Mouse (Mus musculus) liver, adult (tissue): ENCODE measurements around the gene Hist2h3c1.
"Not testable (repeated sequence)": the region's sequence is repeated elsewhere in the genome, so short reads cannot be mapped to it uniquely, and the experiment has no call there.

Experiments
- GATA4 ChIP-seq: IDR thresholded peaks from 2 replicates; pipeline ENCODE4 v1.6.1; 2014; ENCODE audit warnings: mild to moderate bottlenecking, low read length; ENCODE audit not compliant: insufficient replicate concordance

Hist2h3c1 gene

DNA sequence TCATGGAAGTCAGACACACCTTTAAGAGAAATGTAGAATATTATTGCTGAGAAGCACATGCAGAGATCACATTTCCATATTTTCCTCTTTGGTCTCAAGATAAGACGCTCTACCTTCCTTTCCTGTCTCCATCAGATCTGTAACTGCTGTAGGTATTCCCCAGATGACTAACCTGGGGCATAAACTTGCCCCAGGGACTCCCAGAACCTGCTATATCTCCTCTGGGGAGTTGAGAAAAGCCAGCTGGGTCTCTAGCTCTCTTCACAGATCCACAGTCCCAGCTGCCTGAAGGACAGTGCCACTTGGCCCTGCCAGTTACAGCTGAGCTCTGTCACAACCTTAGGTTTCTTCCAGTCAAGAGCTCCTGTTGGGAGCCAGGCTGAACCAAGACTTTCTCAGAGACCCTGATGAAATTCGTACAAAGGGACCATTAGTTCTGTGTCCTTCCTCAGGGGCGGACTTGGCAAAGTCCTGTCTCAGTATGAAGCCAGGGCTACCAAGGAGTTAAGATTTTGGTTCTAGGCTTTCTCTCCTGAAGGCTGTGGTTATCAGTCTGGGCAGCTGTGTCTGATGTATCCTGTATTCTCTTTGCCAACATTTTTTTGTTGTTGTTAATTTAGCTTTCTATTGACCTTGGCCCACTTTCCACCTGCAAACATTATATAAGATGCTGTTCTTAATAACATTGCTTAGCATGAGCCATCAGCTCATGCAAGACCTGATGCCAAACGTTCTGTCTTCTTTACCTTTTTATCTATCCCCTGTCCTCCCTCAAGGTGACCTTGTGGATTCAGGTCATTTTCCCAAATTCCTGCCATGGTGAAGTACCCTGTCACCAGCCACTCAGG, 15.4 kb upstream of the Hist2h3c1 start:
- no peak for TF ChIP-seq GATA4

DNA sequence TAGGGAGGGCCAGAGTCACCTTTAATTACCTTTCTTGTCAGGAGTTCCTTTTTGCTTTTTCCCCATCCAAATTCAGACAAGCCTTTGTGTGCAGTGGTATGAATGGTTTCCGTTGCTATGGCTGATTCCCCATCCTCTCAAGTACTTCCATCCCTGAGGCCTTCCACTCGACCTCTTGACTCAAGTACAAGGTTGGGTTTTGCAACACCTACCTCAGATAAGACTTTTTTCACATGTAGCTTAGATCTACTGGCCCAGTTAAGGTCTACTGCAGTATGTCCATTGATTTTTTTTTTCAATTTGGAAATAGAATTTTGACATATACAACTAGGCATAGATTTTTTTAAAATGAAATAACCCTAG, 14.7 kb upstream of the Hist2h3c1 start:
- TF ChIP-seq GATA4: no peak

- no peak for TF ChIP-seq GATA4
These were observed 11.6 kb upstream of the Hist2h3c1 start for GRCm38 (mm10) chr3:96234914-96235313.

DNA sequence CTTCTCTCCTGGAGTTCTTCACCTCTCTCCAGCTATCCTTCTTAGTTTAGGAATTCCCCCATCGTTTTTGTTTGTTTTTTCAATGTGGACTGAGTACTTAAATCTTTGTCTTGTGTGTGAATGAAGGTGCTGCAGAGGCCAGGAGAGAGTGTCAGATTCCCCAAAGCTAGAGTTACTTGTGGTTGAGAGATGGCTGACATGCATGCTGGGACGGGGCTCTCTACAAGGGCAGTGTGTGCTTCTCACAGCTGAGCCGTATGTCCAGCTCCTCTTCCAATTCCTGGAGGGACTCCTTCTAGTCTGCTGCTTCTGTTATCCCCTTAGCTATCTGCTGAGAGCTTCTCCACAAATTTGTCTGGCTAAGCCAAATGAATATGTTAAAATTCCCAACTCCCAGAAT, 10.6 kb upstream of the Hist2h3c1 start:
- TF ChIP-seq GATA4: no peak

GRCm38 (mm10) chr3:96236834-96237334, 9.6 kb upstream of the Hist2h3c1 start:
- TF ChIP-seq GATA4: no peak

DNA sequence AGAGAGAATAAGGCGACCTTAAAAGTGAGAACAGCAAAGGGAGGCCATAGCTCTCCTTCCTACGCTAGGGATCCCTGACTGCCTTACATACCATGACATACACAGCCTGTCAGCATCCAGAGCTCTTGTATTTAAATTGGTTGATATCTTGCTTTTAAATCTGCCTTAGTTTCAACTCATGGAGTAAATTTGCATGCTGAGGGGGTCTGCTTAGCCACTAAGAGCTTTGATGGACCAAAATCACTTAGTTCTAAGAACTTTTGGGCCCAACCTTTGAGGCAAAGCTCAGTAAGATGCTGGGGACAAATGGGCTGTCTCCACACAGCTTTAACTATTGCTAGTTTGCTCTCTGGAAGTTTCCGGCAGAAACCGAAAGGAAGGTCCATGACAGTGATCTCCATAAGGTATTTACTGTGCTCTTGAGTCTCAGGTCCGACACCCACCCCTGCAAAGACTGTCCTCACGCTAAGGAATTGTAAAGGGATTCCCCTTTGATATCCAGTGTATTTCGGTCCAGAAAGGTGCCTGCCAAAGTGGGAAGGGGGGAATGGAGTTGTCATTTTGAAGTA, 9.1 kb upstream of the Hist2h3c1 start:
- TF ChIP-seq GATA4: no peak

DNA sequence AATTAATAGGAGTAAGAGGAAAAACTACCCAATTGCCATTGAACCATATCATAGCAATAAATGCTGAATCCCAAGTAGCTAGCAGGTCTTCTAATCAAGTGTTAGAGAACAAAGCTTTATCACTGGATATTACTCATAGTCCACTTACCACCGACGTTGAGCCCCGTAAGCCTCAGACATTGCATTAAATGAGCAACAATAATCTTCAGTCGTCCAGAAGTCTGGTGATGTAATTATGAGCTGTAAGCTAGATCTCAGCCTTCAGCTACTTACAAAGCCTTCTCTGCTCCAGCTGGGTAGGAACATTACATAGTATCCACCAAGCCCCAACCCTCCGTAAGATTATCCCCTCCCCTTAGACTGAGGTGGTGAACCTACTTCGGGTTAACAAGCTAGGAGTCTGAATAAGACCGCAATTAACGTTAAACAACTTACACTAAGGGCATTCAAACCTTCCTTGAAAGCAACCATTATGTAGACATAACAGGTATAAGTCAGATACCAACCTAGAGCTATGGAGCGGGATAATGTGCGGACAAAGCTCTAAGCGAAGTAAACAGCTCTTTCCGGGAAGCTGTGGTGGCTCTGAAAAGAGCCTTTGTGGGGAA, 8.5 kb upstream of the Hist2h3c1 start:
- TF ChIP-seq GATA4: no peak

GRCm38 (mm10) chr3:96238954-96239793, 7.3 kb upstream of the Hist2h3c1 start, which contains the start of gene Hist2h3c2:
Gene Hist2h3c2 (minus strand): TSS chr3:96239127.
- not testable (repeated sequence) for TF ChIP-seq GATA4

DNA sequence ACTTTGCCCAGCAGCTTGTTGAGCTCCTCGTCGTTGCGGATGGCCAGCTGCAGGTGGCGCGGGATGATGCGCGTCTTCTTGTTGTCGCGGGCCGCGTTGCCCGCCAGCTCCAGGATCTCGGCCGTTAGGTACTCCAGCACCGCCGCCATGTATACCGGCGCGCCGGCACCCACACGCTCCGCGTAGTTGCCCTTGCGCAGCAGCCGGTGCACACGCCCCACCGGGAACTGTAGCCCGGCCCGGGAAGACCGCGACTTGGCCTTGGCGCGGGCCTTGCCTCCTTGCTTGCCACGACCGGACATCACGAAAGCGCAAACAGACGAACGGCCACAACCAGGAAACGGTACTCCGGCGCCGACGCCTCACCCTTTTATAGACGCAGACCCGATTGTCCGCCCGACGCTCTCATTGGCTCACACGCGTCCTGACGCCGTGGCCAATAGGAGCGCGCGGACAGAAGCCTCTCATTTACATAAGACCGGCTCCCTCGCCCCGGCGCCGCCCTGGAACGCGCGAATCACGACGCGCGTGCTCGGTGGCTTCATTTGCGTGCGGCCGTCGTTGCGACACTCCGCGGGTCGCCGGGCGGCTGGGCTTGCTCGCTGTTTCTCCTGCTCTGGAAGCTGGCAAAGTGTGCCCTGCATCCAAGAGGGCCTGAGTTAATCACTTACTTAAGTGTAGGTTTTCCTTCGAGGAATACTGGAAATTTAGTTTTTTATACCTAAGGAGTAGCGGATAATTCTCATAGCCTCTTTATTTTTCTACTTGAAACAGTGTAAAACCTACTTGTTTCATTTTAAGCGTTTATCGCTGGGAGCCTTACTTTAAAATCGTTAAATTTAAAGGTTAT, 6.3 kb upstream of the Hist2h3c1 start, which contains the start of gene Hist2h2aa2:
Hist2h2aa2 (minus strand) TSS at position 328 of the 850 bp plus-strand sequence.
- TF ChIP-seq GATA4: not testable (repeated sequence)

GRCm38 (mm10) chr3:96240799-96241197, 5.7 kb upstream of the Hist2h3c1 start:
- no peak for TF ChIP-seq GATA4

- no peak for TF ChIP-seq GATA4
These were observed 2.4 kb upstream of the Hist2h3c1 start for GRCm38 (mm10) chr3:96243921-96244572.

GRCm38 (mm10) chr3:96245003-96245886, 1.2 kb upstream of the Hist2h3c1 start, which contains the start of gene Hist2h2aa1:
Gene Hist2h2aa1 (plus strand): TSS chr3:96245497.
- TF ChIP-seq GATA4: not testable (repeated sequence)

- no peak for TF ChIP-seq GATA4
These were observed 1.1 kb downstream of the Hist2h3c1 start for GRCm38 (mm10) chr3:96247356-96248140.
